Mouse (Mus musculus) brain, embryonic 18.5 days (tissue): Measurements from ENCODE around the gene Cfap65.

Experiments used
- DNase-seq: peaks from one replicate; pipeline ENCODE4 v3.0.0-alpha.2; 2012; ENCODE audit warnings: low read depth, low spot score

Gene Cfap65

DNA sequence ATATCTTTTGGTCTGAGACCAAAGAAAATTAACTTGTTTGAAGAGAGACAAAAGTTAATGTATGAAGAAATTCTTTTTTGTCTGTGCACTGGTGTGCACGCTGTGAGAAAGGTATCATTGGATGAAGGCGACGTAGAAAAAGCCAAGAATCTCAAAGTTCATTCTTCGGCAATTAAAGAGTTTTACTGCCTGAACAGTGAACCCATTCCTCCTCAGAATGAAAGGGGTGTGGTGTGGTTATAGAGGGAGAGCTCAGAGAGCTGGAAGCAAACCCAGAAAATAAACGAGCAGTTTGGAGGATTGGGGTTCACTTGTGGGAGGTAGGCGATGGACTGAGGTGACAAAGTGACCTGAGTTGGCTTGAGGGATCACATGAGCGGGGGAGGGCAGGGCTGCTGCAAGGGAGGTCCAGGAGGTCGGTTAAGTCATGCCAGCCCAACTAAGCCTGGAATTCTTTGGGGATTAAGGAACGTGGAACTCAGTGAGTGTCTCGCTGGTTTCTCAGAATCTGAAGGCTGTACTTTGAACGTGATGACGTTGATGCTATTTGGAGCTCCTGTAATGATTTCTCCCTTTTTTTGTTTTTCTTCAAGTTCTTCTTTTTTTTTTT, 927 bp upstream of the Cfap65 start:
- no peak for DNase-seq

DNA sequence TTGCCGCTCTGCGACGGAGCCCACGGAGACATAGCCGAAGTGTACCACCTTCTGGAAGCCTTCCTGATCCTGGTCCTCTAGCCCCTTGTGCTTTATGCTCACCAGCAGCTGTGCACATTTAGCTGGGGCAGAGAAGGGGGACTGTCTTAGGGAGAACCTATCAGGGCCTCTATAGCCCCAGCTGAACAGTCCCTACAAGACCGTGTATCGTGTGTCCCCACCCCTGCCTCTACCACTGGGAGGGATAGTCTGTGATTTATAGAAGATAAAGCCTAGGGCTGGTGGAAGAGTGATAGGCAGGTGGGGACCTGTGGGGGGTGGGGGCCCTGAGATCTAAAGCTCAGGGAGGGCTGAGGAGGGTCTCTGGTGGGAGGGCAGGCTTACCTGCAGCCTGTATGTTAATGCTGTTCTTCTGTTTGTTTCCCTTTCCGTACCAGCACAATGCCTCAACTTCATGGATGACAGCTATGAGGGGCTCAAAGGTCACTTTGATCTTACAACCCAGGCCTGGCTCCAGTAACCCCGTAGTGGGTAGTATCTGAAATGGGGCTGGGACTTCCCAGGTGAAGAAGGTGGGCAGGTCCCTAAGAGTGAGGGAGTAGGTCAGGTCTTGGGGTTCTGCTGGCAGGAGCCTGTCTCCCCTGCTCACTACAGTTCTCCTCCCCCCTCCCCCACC, 7.6 kb downstream of the Cfap65 start:
- DNase-seq, result no peak

GRCm38 (mm10) chr1:74926721-74927120, 8.7 kb downstream of the Cfap65 start:
- DNase-seq, result no peak

GRCm38 (mm10) chr1:74924464-74924863, 10.9 kb downstream of the Cfap65 start:
- no peak for DNase-seq

DNA sequence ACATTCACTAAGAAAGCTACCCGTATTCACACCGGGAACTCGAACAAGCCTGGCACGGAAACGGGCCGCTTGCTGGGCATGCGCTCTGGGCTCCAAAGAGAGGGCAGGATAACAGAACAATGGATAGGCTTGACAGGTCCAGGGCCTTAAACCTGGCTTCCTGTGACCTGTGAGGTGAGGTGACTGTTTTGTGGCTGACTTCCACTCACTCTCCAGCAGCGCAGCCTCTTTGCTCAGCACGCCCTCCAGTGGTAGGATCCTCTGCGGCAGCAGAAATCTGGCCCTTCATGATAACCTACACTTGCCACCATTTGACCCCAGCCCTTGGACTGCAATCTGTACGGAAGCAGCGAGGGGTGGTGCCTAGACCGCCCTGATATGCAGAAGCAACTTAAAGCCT, 19.7 kb downstream of the Cfap65 start:
- DNase-seq, result no peak

DNA sequence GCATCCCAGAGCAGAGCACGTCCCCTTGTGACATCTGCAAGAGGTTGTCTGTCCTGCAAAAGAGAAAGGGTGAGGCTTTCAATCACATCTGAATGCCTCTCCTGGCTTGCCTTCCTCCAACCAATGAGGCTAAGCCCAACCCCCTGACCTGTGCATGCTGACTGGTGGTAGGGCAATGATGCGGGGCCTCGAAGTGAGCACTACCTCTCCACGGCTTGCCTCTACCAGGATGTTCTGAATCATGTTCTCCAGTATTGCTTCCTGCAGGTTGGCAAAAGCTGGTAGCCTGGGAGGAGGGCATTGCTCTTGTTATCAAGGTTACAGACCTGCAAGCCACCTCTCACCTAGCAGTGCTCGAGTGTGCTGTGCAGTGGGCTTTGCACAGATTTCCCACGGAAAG, 33.2 kb downstream of the Cfap65 start:
- DNase-seq, result no peak

- DNase-seq, result no peak
Measured at GRCm38 (mm10) chr1:74901686-74902085, 33.7 kb downstream of the Cfap65 start.

DNA sequence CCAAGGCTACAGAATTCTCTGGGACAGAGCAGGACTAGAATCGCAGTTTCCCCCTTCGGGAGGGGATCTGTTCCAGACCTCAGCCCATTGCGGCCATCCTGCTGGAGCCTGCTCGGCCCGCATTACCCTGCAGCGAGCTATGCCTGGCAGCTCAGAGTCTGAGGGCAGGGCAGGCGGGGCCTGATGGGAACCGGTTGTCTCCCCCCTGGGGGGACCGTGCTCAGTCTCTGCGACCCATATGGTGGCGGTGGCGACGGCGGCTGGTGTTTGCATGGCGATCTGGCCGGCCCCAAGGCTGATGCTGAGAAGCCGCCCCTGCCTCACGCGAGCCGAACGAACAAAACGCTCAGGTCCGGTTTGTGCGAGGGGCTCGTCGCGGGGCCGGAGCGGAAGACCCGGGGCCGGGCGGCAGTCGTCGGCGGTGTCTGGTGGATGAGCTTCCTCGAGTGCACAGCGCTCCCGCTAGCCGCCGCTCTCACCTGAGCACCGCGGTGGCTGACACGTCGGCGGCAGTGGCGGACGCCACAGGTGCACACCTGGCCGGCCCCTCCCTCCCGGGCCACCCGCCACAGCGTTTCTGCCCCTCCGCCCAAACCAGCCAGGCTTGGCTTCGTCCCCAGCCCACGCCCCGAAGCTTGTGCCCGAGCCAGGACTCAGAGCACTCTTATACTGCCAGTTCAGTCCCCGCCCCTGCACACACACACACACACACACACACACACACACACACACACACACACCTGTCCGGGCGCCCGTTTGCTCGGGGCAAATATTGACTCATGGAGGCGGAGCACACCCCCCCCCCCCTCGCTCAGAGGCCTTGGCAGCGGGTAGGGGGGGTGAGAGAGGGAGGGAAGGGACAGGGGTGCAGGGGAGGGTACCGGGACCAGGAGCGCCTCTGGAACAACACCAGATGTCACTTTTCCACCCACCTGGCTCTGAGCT, 34.8 kb downstream of the Cfap65 start:
- DNase-seq, result no peak

DNA sequence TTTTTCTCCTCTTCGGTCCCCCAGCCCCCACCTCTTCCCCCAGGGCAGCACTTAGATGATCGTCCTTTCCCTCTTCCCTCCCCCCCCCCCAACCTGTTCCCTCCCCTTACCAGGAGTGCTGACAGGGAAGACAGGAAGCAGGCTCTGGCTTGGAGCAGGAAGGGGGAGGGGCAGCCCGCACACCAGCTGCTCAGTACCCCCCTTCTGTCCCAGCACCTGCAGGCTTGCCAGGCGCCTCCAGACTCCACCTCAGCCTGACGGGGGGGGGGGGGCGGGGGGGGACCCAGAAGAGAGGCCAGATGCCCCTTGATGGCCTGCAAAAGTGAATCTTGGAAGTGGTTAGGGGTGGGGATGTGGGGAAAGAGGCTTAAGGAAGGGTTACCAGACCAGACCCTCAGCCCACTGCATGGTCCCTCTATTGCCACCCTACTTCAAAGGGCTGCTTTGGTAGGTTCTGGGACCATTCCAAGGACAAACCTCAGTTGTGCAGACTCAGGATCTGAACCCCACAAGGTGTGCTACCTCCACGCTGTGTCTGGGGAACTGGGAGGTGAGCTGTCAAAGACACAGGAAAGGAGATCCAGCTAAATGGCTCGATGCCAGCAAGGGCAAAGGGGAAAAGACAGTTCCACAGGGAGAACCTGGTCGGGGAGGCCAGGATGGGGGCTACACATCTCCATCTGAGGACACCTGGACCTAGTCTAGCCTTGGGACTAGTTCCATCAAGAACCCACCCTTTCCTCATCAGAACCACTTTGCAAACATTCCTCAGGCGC, 36.6 kb downstream of the Cfap65 start:
- DNase-seq, result no peak

DNA sequence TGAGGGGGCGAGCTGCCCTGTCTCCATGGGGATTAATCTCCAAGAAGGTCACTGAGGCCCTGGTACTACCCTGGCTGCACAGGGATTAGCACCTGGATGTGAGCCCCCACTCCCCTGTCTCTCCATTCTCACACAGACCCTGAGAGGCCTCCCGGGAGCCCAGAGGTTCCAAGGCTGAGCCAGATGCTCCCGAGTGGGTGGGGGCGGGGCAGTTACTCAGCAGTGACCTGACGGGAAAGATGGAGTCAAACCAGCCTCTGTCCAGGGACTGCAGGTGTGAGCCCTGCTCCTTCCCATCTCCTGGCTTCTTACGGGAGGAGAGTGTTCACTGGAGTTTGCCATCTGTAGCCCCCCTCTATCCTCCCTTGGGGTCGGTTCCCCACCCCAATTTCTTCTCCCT, 37.4 kb downstream of the Cfap65 start:
- no peak for DNase-seq

DNA sequence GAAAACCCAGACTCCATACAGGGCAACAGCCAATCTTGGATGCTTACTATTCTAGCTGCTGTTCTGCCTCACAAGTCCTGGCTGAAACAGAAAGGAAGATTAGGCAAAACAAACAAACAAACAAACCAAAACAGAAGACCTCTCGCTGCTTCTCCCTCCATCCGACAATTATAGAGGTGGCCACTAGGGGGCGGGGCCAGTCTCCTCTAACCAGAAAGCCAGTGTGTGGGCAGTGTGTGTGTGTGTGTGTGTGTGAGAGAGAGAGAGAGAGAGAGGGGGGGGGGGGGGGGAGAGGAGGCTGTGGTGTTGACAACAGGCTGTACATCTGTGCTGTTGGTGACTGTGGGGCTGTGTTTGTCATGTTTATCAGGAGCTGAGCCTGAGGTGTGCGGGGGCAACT, 40.4 kb downstream of the Cfap65 start:
- no peak for DNase-seq

DNA sequence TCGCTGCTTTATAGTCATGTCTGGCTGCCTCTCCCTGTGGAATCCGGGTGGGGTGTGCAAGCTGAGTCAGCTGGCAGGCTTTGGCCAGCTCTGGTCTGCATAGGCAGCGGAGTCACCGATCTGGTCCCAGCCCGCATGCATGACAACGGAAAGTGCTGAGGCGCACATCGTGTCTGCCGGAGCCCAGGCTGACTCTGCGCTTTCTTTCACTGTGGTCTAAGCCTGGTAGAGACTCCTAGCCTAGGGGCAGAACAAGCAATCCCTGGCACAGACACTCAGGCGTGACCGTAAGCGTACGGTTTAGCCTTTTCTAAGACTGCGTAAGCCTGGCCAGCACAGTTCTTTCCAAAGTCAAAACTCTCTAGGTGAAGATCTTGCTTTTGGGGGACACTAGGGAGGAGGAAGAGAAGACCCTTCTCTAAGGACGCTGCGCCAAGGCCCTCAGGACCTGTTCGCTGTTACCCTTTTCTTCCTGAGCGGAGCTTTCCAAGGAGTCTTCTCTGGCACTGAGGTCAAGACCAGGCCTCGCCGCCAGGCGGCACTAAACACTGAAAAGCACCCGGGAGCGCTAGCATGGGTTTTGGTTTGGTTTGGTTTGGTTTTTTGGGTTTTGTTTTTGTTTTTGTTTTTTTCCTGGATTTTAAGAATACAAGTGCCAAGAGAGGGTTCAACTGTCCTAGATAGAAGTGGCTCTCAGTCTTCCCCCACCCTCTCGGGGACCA, 42.1 kb downstream of the Cfap65 start, which contains the start of gene Cryba2:
Cryba2 (minus strand) TSS at position 10 of the 722 bp plus-strand sequence.
- no peak for DNase-seq

- DNase-seq, result no peak
Measured at GRCm38 (mm10) chr1:74892351-74893133, 42.9 kb downstream of the Cfap65 start.

- DNase-seq, result no peak
Measured at GRCm38 (mm10) chr1:74891513-74891912, 43.9 kb downstream of the Cfap65 start.

GRCm38 (mm10) chr1:74885369-74886042, 49.9 kb downstream of the Cfap65 start, which contains the start of gene Fev:
TSS of gene Fev (minus strand) at chr1:74885419.
- no peak for DNase-seq

GRCm38 (mm10) chr1:74884196-74885141, 50.9 kb downstream of the Cfap65 start:
- no peak for DNase-seq

DNA sequence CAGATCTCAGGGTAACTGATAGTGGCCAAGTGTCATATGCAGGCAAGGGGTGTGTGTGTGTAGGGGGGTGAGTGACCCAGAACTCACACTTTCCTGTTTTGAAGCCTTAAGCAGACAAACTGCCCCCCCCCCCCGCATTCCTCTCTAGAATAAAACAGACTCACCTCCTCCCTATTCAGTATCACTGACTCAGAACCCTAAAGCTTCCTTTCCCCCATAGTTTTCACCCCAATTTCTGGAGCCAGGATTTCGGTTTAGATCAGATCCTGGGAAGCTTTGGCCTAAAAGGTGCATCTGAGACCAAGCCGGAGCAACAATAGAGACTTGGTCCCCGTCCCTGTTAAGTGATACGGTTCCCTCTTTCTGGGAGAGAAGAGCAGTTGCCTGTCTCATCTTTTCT, 52.0 kb downstream of the Cfap65 start:
- no peak for DNase-seq

DNA sequence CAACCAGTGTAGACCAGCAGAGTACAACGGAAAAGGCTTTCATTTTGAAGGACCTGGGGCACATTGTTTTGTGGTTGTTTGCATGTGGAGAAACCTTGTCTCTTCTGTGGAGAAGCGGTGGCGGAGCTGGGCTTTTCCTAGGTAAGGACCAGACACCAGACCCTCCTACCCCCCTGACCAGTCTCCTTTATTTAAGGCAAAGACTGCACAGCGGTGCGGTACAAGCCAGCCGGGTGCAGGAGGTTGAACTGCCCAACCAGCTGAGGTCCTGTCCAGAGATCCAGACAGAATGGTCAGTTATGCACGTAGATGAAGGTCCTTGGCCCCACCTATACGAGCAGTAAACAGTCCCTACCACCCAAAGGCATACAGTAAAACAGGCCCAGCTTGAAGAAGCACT, 52.6 kb downstream of the Cfap65 start:
- no peak for DNase-seq
